In genomic region chr10:80827063-80827869, GRCm38 (mm10) we compare ENCODE assay signal across 8 mouse cellular contexts. TPM values are rescaled to one million over a fixed set of nuclear protein-coding genes. Genes with fewer than 3 reads are reported as not detected.
A peak's percentile ranks its signal among the peaks of the same experiment; 100 is the strongest.
DNase-seq lines count a peak whose midpoint lies in the region; ATAC-seq and TF ChIP-seq lines count a peak whose summit lies in the region.

No protein-coding gene starts in this region.

- H3K4me1 ChIP-seq in thymus, adult 2 months (replicated peaks; ENCODE audit: control insufficient read depth, insufficient read depth, low read length) = peaks cover 21% of the 10 kb centered on the region
- H3K4me1 ChIP-seq in liver, embryonic 12.5 days = peaks cover 77% of the 10 kb centered on the region

- no peaks in the 10 kb centered on the region for H3K27me3 ChIP-seq in thymus, adult 2 months (ENCODE audit: control insufficient read depth, insufficient read depth, low read length)
- peaks cover 6% of the 10 kb centered on the region; the same call in 1 of the 2 replicates for H3K27me3 ChIP-seq in liver, embryonic 12.5 days (replicated peaks)

- H3K36me3 ChIP-seq in thymus, adult 2 months (ENCODE audit: control insufficient read depth, insufficient read depth, low read length) = peaks cover 10% of the 10 kb centered on the region
- H3K36me3 ChIP-seq in liver, embryonic 12.5 days = peaks cover 34% of the 10 kb centered on the region

- WGBS in thymus, adult 2 months = 3% methylated on average over 29 of the region's 29 CpGs
- WGBS in liver, embryonic 12.5 days (ENCODE audit: insufficient replicate concordance) = 7% methylated on average over 29 of the region's 29 CpGs

- DNase-seq in gastrocnemius, adult 2 months = no peak
- DNase-seq in gastrocnemius, postnatal 25 days = no peak
- no peak for DNase-seq in thymus, adult 2 months
- no peak for DNase-seq in thymus, postnatal 25 days
- DNase-seq in embryo, embryonic 11 days = no peak
- DNase-seq in left cerebral cortex, postnatal 4 days = no peak
- DNase-seq in gastrocnemius, adult 18-20 months (ENCODE audit: low spot score) = no peak

- no peak for TF ChIP-seq POLR2A in thymus, adult 2 months (IDR thresholded peaks at IDR 0.05; ENCODE audit: control insufficient read depth, extremely low read depth, insufficient read depth, low read length, poor library complexity)

- no peaks in the 10 kb centered on the region for H3K9me3 ChIP-seq in liver, embryonic 12.5 days (replicated peaks)

- no peak for ATAC-seq in liver, embryonic 12.5 days

- peak overlapping the region; percentile 94 for H3K4me3 ChIP-seq in gastrocnemius, adult 2 months
- H3K4me3 ChIP-seq in thymus, adult 2 months (ENCODE audit: control insufficient read depth, insufficient read depth, low read length) = peak overlapping the region; percentile 78
- H3K4me3 ChIP-seq in liver, embryonic 12.5 days = peak overlapping the region; percentile 84

- peak overlapping the region; percentile 98 for H3K27ac ChIP-seq in gastrocnemius, adult 2 months
- no peak overlapping the region for H3K27ac ChIP-seq in thymus, adult 2 months (ENCODE audit: control insufficient read depth, insufficient read depth, low read length)
- H3K27ac ChIP-seq in liver, embryonic 12.5 days = peak overlapping the region; percentile 96

- peak overlapping the region; percentile 94 for H3K4me2 ChIP-seq in liver, embryonic 12.5 days

- peak overlapping the region; percentile 95 for H3K9ac ChIP-seq in liver, embryonic 12.5 days

- no peak for TF ChIP-seq CTCF in gastrocnemius, adult 2 months (IDR thresholded peaks at IDR 0.05)
- TF ChIP-seq CTCF in thymus, adult 2 months (IDR thresholded peaks at IDR 0.05; ENCODE audit: borderline replicate concordance, control insufficient read depth, extremely low read depth, insufficient read depth, low read length, poor library complexity) = no peak

- intact Hi-C loops in gastrocnemius, adult 2 months (cut with DNase I) = loop anchor here (10.0 kb wide), 1 partner anchor 168 kb away; no protein-coding TSS in a partner anchor
- intact Hi-C loops in left cerebral cortex, postnatal 4 days (cut with DNase I) = loop anchor here (5.0 kb wide), 1 partner anchor 170 kb away; no protein-coding TSS in a partner anchor

RNA-seq across cellular contexts. Expression of gene Oaz1, which starts 0.8 kb away (rescaled TPM):
- 100 to 1,000 TPM; 579 to 691 TPM for total RNA-seq in gastrocnemius, adult 2 months (2021)
- 100 to 1,000 TPM; 651 to 657 TPM for total RNA-seq in gastrocnemius, postnatal 25 days (2021)
- 1,706 and 1,988 TPM in 2 replicates for polyA plus RNA-seq in thymus, adult 2 months (2012; rRNA removed)
- polyA plus RNA-seq in liver, embryonic 12.5 days (2016; fragmentation: Nextera tagmentation; extraction: Ambion mirVana) = 1,528 and 1,635 TPM in 2 replicates
- total RNA-seq in left cerebral cortex, postnatal 4 days (2021) = 100 to 1,000 TPM; 393 to 396 TPM
- total RNA-seq in gastrocnemius, adult 18-20 months (2021) = 100 to 1,000 TPM; 698 to 770 TPM

RNA-seq across cellular contexts. Expression of gene Jsrp1, which starts 14.0 kb away (rescaled TPM):
- total RNA-seq in gastrocnemius, adult 2 months (2021) = 100 to 1,000 TPM; 397 to 414 TPM
- total RNA-seq in gastrocnemius, postnatal 25 days (2021) = 100 to 1,000 TPM; 395 to 415 TPM
- polyA plus RNA-seq in thymus, adult 2 months (2012; rRNA removed) = 0.24 TPM in 1 of 2 replicates, not detected in the other
- polyA plus RNA-seq in liver, embryonic 12.5 days (2016; fragmentation: Nextera tagmentation; extraction: Ambion mirVana) = 0.18 and 0.46 TPM in 2 replicates
- total RNA-seq in left cerebral cortex, postnatal 4 days (2021) = under 1 TPM; 0.54 to 0.64 TPM
- 100 to 1,000 TPM; 448 to 461 TPM for total RNA-seq in gastrocnemius, adult 18-20 months (2021)

RNA-seq across cellular contexts. Expression of gene Lingo3, which starts 16.6 kb away (rescaled TPM):
- total RNA-seq in gastrocnemius, adult 2 months (2021) = 10 to 100 TPM; 10.9 to 11.3 TPM
- 10 to 100 TPM; 13.3 to 15.5 TPM for total RNA-seq in gastrocnemius, postnatal 25 days (2021)
- 0.10 and 1.0 TPM in 2 replicates for polyA plus RNA-seq in thymus, adult 2 months (2012; rRNA removed)
- not detected in 2 replicates for polyA plus RNA-seq in liver, embryonic 12.5 days (2016; fragmentation: Nextera tagmentation; extraction: Ambion mirVana)
- 10 to 100 TPM; 21.4 to 24.6 TPM for total RNA-seq in left cerebral cortex, postnatal 4 days (2021)
- total RNA-seq in gastrocnemius, adult 18-20 months (2021) = 10 to 100 TPM in 1 of 2 experiments, 1 to 10 TPM in 1; 8.3 to 12.6 TPM

RNA-seq across cellular contexts. Expression of gene Amh, which starts 22.2 kb away (rescaled TPM):
- under 1 TPM; 0.38 to 0.98 TPM for total RNA-seq in gastrocnemius, adult 2 months (2021)
- total RNA-seq in gastrocnemius, postnatal 25 days (2021) = under 1 TPM; 0.20 to 0.21 TPM
- 6.3 and 8.8 TPM in 2 replicates for polyA plus RNA-seq in thymus, adult 2 months (2012; rRNA removed)
- polyA plus RNA-seq in liver, embryonic 12.5 days (2016; fragmentation: Nextera tagmentation; extraction: Ambion mirVana) = 0.07 TPM in 1 of 2 replicates, not detected in the other
- total RNA-seq in left cerebral cortex, postnatal 4 days (2021) = 1 to 10 TPM; 1.9 to 2.2 TPM
- under 1 TPM; 0.31 to 0.32 TPM for total RNA-seq in gastrocnemius, adult 18-20 months (2021)

RNA-seq across cellular contexts. Expression of gene Lsm7, which starts 27.7 kb away (rescaled TPM):
- 10 to 100 TPM; 13.5 to 20.0 TPM for total RNA-seq in gastrocnemius, adult 2 months (2021)
- total RNA-seq in gastrocnemius, postnatal 25 days (2021) = 10 to 100 TPM; 19.0 to 22.3 TPM
- 187 and 242 TPM in 2 replicates for polyA plus RNA-seq in thymus, adult 2 months (2012; rRNA removed)
- polyA plus RNA-seq in liver, embryonic 12.5 days (2016; fragmentation: Nextera tagmentation; extraction: Ambion mirVana) = 235 and 245 TPM in 2 replicates
- 10 to 100 TPM; 62.0 to 67.4 TPM for total RNA-seq in left cerebral cortex, postnatal 4 days (2021)
- total RNA-seq in gastrocnemius, adult 18-20 months (2021) = 10 to 100 TPM; 12.6 to 14.7 TPM

Comparison
In these comparisons a context has a peak if more than half of its experiments do, and no peak if none do; other contexts are left out.
1. RNA of gene Jsrp1, which starts 14.0 kb away (total RNA-seq): 448 to 461 TPM in gastrocnemius, adult 18-20 months, 395 to 415 TPM in gastrocnemius, postnatal 25 days and 397 to 414 TPM in gastrocnemius, adult 2 months; 0.54 to 0.64 TPM in left cerebral cortex, postnatal 4 days; every median in the first group is over 100 times any median in the second.
2. Peak in every context shown above with its lines, with median percentiles within 50 percentile points of each other: H3K4me3 ChIP-seq.